Mouse (Mus musculus): ENCODE measurements around the gene Slc29a3. TPM values are rescaled to one million over a fixed set of nuclear protein-coding genes. Genes with fewer than 3 reads are reported as not detected.
"Not testable (repeated sequence)": the region's sequence is repeated elsewhere in the genome, so short reads cannot be mapped to it uniquely, and the experiment has no call there.

Gene Slc29a3
- total RNA-seq, 4 experiments from 2014 or later = 1.0 to 2.2 (median 1.7) TPM

GRCm38 (mm10) chr10:60726896-60727295 is 25.7 kb downstream of the Slc29a3 start:
- DNase-seq (ENCODE audit: low spot score in 2 of 2) = no peak

GRCm38 (mm10) chr10:60724496-60724895 is 28.1 kb downstream of the Slc29a3 start:
- no peak for DNase-seq (ENCODE audit: low spot score in 2 of 2)

- DNase-seq (ENCODE audit: low spot score in 2 of 2) = no peak
Observed at GRCm38 (mm10) chr10:60723345-60723744, 29.2 kb downstream of the Slc29a3 start.

- DNase-seq (ENCODE audit: low spot score in 2 of 2) = no peak
Observed at GRCm38 (mm10) chr10:60721640-60722039, 31.0 kb downstream of the Slc29a3 start.

GRCm38 (mm10) chr10:60720461-60720860 is 32.1 kb downstream of the Slc29a3 start:
- DNase-seq (ENCODE audit: low spot score in 2 of 2) = no peak

- DNase-seq (ENCODE audit: low spot score in 2 of 2) = no peak
Observed at GRCm38 (mm10) chr10:60718491-60718890, 34.1 kb downstream of the Slc29a3 start.

- DNase-seq (ENCODE audit: low spot score in 2 of 2) = no peak
Observed at GRCm38 (mm10) chr10:60716449-60716848, 36.1 kb downstream of the Slc29a3 start.

GRCm38 (mm10) chr10:60712299-60712698 is 40.3 kb downstream of the Slc29a3 start:
- DNase-seq (ENCODE audit: low spot score in 2 of 2) = not testable (repeated sequence)

GRCm38 (mm10) chr10:60708837-60709236 is 43.8 kb downstream of the Slc29a3 start:
- no peak for DNase-seq (ENCODE audit: low spot score in 2 of 2)

- no peak for DNase-seq (ENCODE audit: low spot score in 2 of 2)
Observed at GRCm38 (mm10) chr10:60706268-60706667, 46.3 kb downstream of the Slc29a3 start.

GRCm38 (mm10) chr10:60705134-60705533 is 47.5 kb downstream of the Slc29a3 start:
- no peak for DNase-seq (ENCODE audit: low spot score in 2 of 2)

GRCm38 (mm10) chr10:60697775-60698174 is 54.8 kb downstream of the Slc29a3 start:
- no peak for DNase-seq (ENCODE audit: low spot score in 2 of 2)

GRCm38 (mm10) chr10:60696975-60697374 is 55.6 kb downstream of the Slc29a3 start:
- DNase-seq (ENCODE audit: low spot score in 2 of 2) = peak; percentile 30 to 38

- DNase-seq (ENCODE audit: low spot score in 2 of 2) = no peak
Observed at GRCm38 (mm10) chr10:60696390-60696789, 56.2 kb downstream of the Slc29a3 start, which contains the start of gene Cdh23. TSS of gene Cdh23 (minus strand) at chr10:60696490.

GRCm38 (mm10) chr10:60691671-60692390 is 60.8 kb downstream of the Slc29a3 start:
- DNase-seq (ENCODE audit: low spot score in 2 of 2) = no peak

GRCm38 (mm10) chr10:60690960-60691359 is 61.6 kb downstream of the Slc29a3 start:
- no peak for DNase-seq (ENCODE audit: low spot score in 2 of 2)

- no peak for DNase-seq (ENCODE audit: low spot score in 2 of 2)
Observed at GRCm38 (mm10) chr10:60689396-60689795, 63.2 kb downstream of the Slc29a3 start.

- DNase-seq (ENCODE audit: low spot score in 2 of 2) = peak; percentile 21 to 34
Observed at GRCm38 (mm10) chr10:60687011-60687776, 65.4 kb downstream of the Slc29a3 start.

- no peak for DNase-seq (ENCODE audit: low spot score in 2 of 2)
Observed at GRCm38 (mm10) chr10:60686641-60686975, 66.0 kb downstream of the Slc29a3 start.

- DNase-seq (ENCODE audit: low spot score in 2 of 2) = no peak
Observed at GRCm38 (mm10) chr10:60685764-60686640, 66.6 kb downstream of the Slc29a3 start.

- DNase-seq (ENCODE audit: low spot score in 2 of 2) = no peak
Observed at GRCm38 (mm10) chr10:60678926-60679325, 73.7 kb downstream of the Slc29a3 start.

GRCm38 (mm10) chr10:60677319-60677718 is 75.3 kb downstream of the Slc29a3 start:
- no peak for DNase-seq (ENCODE audit: low spot score in 2 of 2)

Data from gastrocnemius, adult 8-10 months (tissue).